Mouse (Mus musculus) CH12.LX (cell line): ENCODE measurements around the gene Ppil2. TPM values are rescaled to one million over a fixed set of nuclear protein-coding genes. Genes with fewer than 3 reads are reported as not detected.

Experiments used
- DNase-seq: peaks from one replicate; pipeline ENCODE4 v3.0.0-alpha.2; 2013; ENCODE audit errors: extremely low read depth
- H3K27ac ChIP-seq: 2 replicates; pipeline ENCODE4 v1.5.1; 2012; ENCODE audit warnings: low read depth, mild to moderate bottlenecking, control low read depth, moderate library complexity; ENCODE audit not compliant: insufficient read depth
- H3K27me3 ChIP-seq: replicated peaks from 2 replicates; pipeline ENCODE3; 2012; ENCODE audit warnings: inconsistent platforms
- H3K36me3 ChIP-seq, 2 experiments: replicated peaks in 1 of 2; 2 replicates each; pipeline versions ENCODE3 to v1.6.1; 2012; ENCODE audit warnings: inconsistent platforms in 1 of 2, low read length in 1 of 2, mild to moderate bottlenecking in 1 of 2, mixed read lengths in 1 of 2, moderate library complexity in 1 of 2; ENCODE audit not compliant: control insufficient read depth in 1 of 2, insufficient read depth in 1 of 2
- H3K4me1 ChIP-seq, 2 experiments: 2 replicates each; pipeline ENCODE4 v1.6.1; 2012; ENCODE audit warnings: inconsistent platforms in 1 of 2, moderate library complexity in 1 of 2; ENCODE audit not compliant: insufficient read depth in 2 of 2, control insufficient read depth in 1 of 2
- H3K4me2 ChIP-seq: 2 replicates; pipeline ENCODE4 v1.6.1; 2012; ENCODE audit warnings: low read depth, mild to moderate bottlenecking, control low read depth; ENCODE audit not compliant: poor library complexity, insufficient read depth, severe bottlenecking
- H3K4me3 ChIP-seq, 3 experiments: fragments of 150-350 bp in 1 of 3; sonication (generic) in 1 of 3; replicated peaks in 1 of 3; 2 replicates each; pipeline versions ENCODE3 to v1.5.1; 2011 to 2012; ENCODE audit warnings: low read depth in 2 of 3, low read length in 2 of 3, mild to moderate bottlenecking in 2 of 3, moderate library complexity in 2 of 3, control low read depth in 1 of 3, improper control_type of control experiment in 1 of 3, inconsistent platforms in 1 of 3, mixed read lengths in 1 of 3; ENCODE audit not compliant: poor library complexity in 1 of 3
- H3K79me2 ChIP-seq: replicated peaks from 2 replicates; pipeline ENCODE4 v1.6.1; 2012; ENCODE audit warnings: mild to moderate bottlenecking, moderate library complexity; ENCODE audit not compliant: control insufficient read depth, poor library complexity, insufficient read depth, severe bottlenecking; ENCODE audit errors: extremely low read depth
- H3K9ac ChIP-seq: 2 replicates; pipeline ENCODE4 v1.6.1; 2012; ENCODE audit warnings: low read depth, mild to moderate bottlenecking, control low read depth, moderate library complexity; ENCODE audit not compliant: insufficient read depth
- H3K9me3 ChIP-seq: replicated peaks from 2 replicates; pipeline ENCODE3; 2012; ENCODE audit warnings: low read length, inconsistent platforms, mixed read lengths
- BHLHE40 ChIP-seq: IDR thresholded peaks from 2 replicates; pipeline ENCODE4 v1.6.1; 2011; ENCODE audit warnings: mild to moderate bottlenecking, low read depth, low read length, improper control_type of control experiment
- CHD1 ChIP-seq: IDR thresholded peaks from 2 replicates; pipeline ENCODE4 v1.6.1; 2012; ENCODE audit warnings: low read depth, low read length, improper control_type of control experiment, inconsistent platforms
- CHD2 ChIP-seq: IDR thresholded peaks from 2 replicates; pipeline ENCODE4 v1.6.1; 2011; ENCODE audit warnings: low read length, improper control_type of control experiment
- CTCF ChIP-seq, 2 experiments: IDR thresholded peaks in 1 of 2; conservative IDR thresholded peaks in 1 of 2; 2 replicates each; pipeline ENCODE4 v1.5.1; 2011 to 2012; ENCODE audit warnings: low read depth in 2 of 2, low read length in 2 of 2, improper control_type of control experiment in 1 of 2, inconsistent platforms in 1 of 2, mild to moderate bottlenecking in 1 of 2, moderate library complexity in 1 of 2
- E2F4 ChIP-seq: IDR thresholded peaks from 2 replicates; pipeline ENCODE4 v1.6.1; 2011; ENCODE audit warnings: low read depth, low read length, improper control_type of control experiment; ENCODE audit not compliant: insufficient replicate concordance
- ELF1 ChIP-seq: IDR thresholded peaks from 2 replicates; pipeline ENCODE4 v1.6.1; 2014; ENCODE audit warnings: low read depth, mild to moderate bottlenecking, inconsistent platforms, low read length, improper control_type of control experiment
- EP300 ChIP-seq: IDR thresholded peaks from 2 replicates; pipeline ENCODE4 v1.6.1; 2011; ENCODE audit warnings: low read length, improper control_type of control experiment
- ETS1 ChIP-seq: conservative IDR thresholded peaks from 2 replicates; pipeline ENCODE4 v1.6.1; 2012; ENCODE audit warnings: low read depth, mild to moderate bottlenecking, inconsistent platforms, low read length, improper control_type of control experiment, moderate library complexity
- GABPA ChIP-seq: IDR thresholded peaks from 2 replicates; pipeline ENCODE4 v1.6.1; 2012; ENCODE audit warnings: low read depth, low read length, improper control_type of control experiment, inconsistent platforms; ENCODE audit not compliant: insufficient replicate concordance
- HCFC1 ChIP-seq: IDR thresholded peaks from 2 replicates; pipeline ENCODE4 v1.6.1; 2012; ENCODE audit warnings: low read depth, mild to moderate bottlenecking, inconsistent platforms, low read length, improper control_type of control experiment
- IRF4 ChIP-seq: IDR thresholded peaks from 2 replicates; pipeline ENCODE4 v1.6.1; 2014; ENCODE audit warnings: low read depth, mild to moderate bottlenecking, inconsistent platforms, low read length, improper control_type of control experiment
- JUN ChIP-seq: IDR thresholded peaks from 2 replicates; pipeline ENCODE4 v1.6.1; 2011; ENCODE audit warnings: low read depth, mild to moderate bottlenecking, low read length, improper control_type of control experiment, moderate library complexity; ENCODE audit not compliant: insufficient read depth
- JUND ChIP-seq: conservative IDR thresholded peaks from 2 replicates; pipeline ENCODE4 v1.6.1; 2011; ENCODE audit warnings: low read depth, low read length, improper control_type of control experiment
- KAT2A ChIP-seq: IDR thresholded peaks from 2 replicates; pipeline ENCODE4 v1.6.1; 2012; ENCODE audit warnings: low read length, improper control_type of control experiment, inconsistent platforms; ENCODE audit not compliant: insufficient replicate concordance
- MAFK ChIP-seq: IDR thresholded peaks from 2 replicates; pipeline ENCODE4 v1.6.1; 2011; ENCODE audit warnings: low read length, improper control_type of control experiment; ENCODE audit not compliant: insufficient replicate concordance
- MAX ChIP-seq: IDR thresholded peaks from 2 replicates; pipeline ENCODE4 v1.6.1; 2011; ENCODE audit warnings: low read length, improper control_type of control experiment
- MAZ ChIP-seq: IDR thresholded peaks from 2 replicates; pipeline ENCODE4 v1.6.1; 2012; ENCODE audit warnings: low read depth, mild to moderate bottlenecking, inconsistent platforms, low read length, improper control_type of control experiment, moderate library complexity
- MEF2A ChIP-seq: IDR thresholded peaks from 2 replicates; pipeline ENCODE4 v1.6.1; 2014; ENCODE audit warnings: low read depth, mild to moderate bottlenecking, inconsistent platforms, low read length, improper control_type of control experiment, borderline replicate concordance
- MXI1 ChIP-seq: IDR thresholded peaks from 2 replicates; pipeline ENCODE4 v1.6.1; 2011; ENCODE audit warnings: mild to moderate bottlenecking, low read depth, low read length, improper control_type of control experiment
- MYC ChIP-seq: IDR thresholded peaks from 2 replicates; pipeline ENCODE4 v1.6.1; 2011; ENCODE audit warnings: low read depth, mild to moderate bottlenecking, improper control_type of control experiment, low read length
- NELFE ChIP-seq: IDR thresholded peaks from 2 replicates; pipeline ENCODE4 v1.6.1; 2011; ENCODE audit warnings: low read depth, low read length, improper control_type of control experiment
- NRF1 ChIP-seq: IDR thresholded peaks from 2 replicates; pipeline ENCODE4 v1.6.1; 2014; ENCODE audit warnings: low read depth, mild to moderate bottlenecking, inconsistent platforms, low read length, improper control_type of control experiment, moderate library complexity
- PAX5 ChIP-seq: IDR thresholded peaks from 2 replicates; pipeline ENCODE4 v1.6.1; 2012; ENCODE audit warnings: low read length, inconsistent platforms, mixed read lengths
- POLR2A ChIP-seq: IDR thresholded peaks from 2 replicates; pipeline ENCODE4 v1.6.1; 2011; ENCODE audit warnings: low read depth, mild to moderate bottlenecking, improper control_type of control experiment, low read length
- POLR2AphosphoS2 ChIP-seq: IDR thresholded peaks from 2 replicates; pipeline ENCODE4 v1.6.1; 2011; ENCODE audit warnings: low read depth, low read length, improper control_type of control experiment
- RAD21 ChIP-seq: IDR thresholded peaks from 2 replicates; pipeline ENCODE4 v1.6.1; 2011; ENCODE audit warnings: low read depth, mild to moderate bottlenecking, low read length, improper control_type of control experiment, moderate library complexity
- RCOR1 ChIP-seq: conservative IDR thresholded peaks from 2 replicates; pipeline ENCODE4 v1.6.1; 2012; ENCODE audit warnings: low read depth, mild to moderate bottlenecking, inconsistent platforms, low read length, improper control_type of control experiment
- SMC3 ChIP-seq: IDR thresholded peaks from 2 replicates; pipeline ENCODE4 v1.6.1; 2011; ENCODE audit warnings: low read depth, low read length, improper control_type of control experiment
- TBP ChIP-seq: conservative IDR thresholded peaks from 2 replicates; pipeline ENCODE4 v1.6.1; 2011; ENCODE audit warnings: low read depth, low read length, improper control_type of control experiment
- TCF12 ChIP-seq: IDR thresholded peaks from 2 replicates; pipeline ENCODE4 v1.6.1; 2014; ENCODE audit warnings: low read depth, mild to moderate bottlenecking, inconsistent platforms, low read length, improper control_type of control experiment
- UBTF ChIP-seq: IDR thresholded peaks from 2 replicates; pipeline ENCODE4 v1.6.1; 2012; ENCODE audit warnings: low read depth, mild to moderate bottlenecking, inconsistent platforms, low read length, improper control_type of control experiment, moderate library complexity
- USF1 ChIP-seq: IDR thresholded peaks from 2 replicates; pipeline ENCODE4 v1.6.1; 2014; ENCODE audit warnings: low read depth, mild to moderate bottlenecking, inconsistent platforms, low read length, improper control_type of control experiment
- USF2 ChIP-seq: conservative IDR thresholded peaks from 2 replicates; pipeline ENCODE4 v1.6.1; 2011; ENCODE audit warnings: low read depth, low read length, improper control_type of control experiment
- ZC3H11A ChIP-seq: IDR thresholded peaks from 2 replicates; pipeline ENCODE4 v1.6.1; 2012; ENCODE audit warnings: low read depth, mild to moderate bottlenecking, inconsistent platforms, low read length, improper control_type of control experiment
- ZKSCAN1 ChIP-seq: IDR thresholded peaks from 2 replicates; pipeline ENCODE4 v1.6.1; 2012; ENCODE audit warnings: low read depth, inconsistent platforms, low read length, improper control_type of control experiment, borderline replicate concordance
- ZMIZ1 ChIP-seq: IDR thresholded peaks from 2 replicates; pipeline ENCODE4 v1.6.1; 2012; ENCODE audit warnings: low read depth, mild to moderate bottlenecking, inconsistent platforms, low read length, improper control_type of control experiment
- ZNF384 ChIP-seq: IDR thresholded peaks from 2 replicates; pipeline ENCODE4 v1.6.1; 2012; ENCODE audit warnings: low read depth, low read length, improper control_type of control experiment, inconsistent platforms
- dilution Hi-C: fragments of 300-500 bp; cut with MboI; formaldehyde crosslinking; loops from 2 replicates; pipeline ENCODE4 v1.14.3; 2020; ENCODE audit warnings: low sequenced_read_pairs; ENCODE audit not compliant: extremely low pct_unique_long_range_greater_than_20kb, extremely low pct_ligation_motif_present
- in situ Hi-C: fragments of 300-500 bp; cut with MboI; formaldehyde crosslinking; loops from 3 replicates; pipeline ENCODE4 v1.14.3; 2019; ENCODE audit warnings: low sequenced_read_pairs, low pct_ligation_motif_present, low pct_unique_long_range_greater_than_20kb, mixed read lengths
- polyA plus RNA-seq: library from polyadenylated mRNA; unstranded; fragments of >175 nt; gene quantifications from 2 replicates; pipeline ENCODE4 v1.2.1, GENCODE M21; 2012; ENCODE audit warnings: low read depth; ENCODE audit not compliant: insufficient read length
- total RNA-seq, 2 experiments: library from RNA; depleted of rRNA; stranded (reverse); fragments of 300-350 nt in 1 of 2; fragments of >200 nt in 1 of 2; gene quantifications; 2 replicates each; pipeline ENCODE4 v1.2.3; 2012 to 2014

Ppil2 gene
- total and polyA plus RNA-seq, 3 experiments = 82.9 to 102 (median 90.1) TPM

DNA sequence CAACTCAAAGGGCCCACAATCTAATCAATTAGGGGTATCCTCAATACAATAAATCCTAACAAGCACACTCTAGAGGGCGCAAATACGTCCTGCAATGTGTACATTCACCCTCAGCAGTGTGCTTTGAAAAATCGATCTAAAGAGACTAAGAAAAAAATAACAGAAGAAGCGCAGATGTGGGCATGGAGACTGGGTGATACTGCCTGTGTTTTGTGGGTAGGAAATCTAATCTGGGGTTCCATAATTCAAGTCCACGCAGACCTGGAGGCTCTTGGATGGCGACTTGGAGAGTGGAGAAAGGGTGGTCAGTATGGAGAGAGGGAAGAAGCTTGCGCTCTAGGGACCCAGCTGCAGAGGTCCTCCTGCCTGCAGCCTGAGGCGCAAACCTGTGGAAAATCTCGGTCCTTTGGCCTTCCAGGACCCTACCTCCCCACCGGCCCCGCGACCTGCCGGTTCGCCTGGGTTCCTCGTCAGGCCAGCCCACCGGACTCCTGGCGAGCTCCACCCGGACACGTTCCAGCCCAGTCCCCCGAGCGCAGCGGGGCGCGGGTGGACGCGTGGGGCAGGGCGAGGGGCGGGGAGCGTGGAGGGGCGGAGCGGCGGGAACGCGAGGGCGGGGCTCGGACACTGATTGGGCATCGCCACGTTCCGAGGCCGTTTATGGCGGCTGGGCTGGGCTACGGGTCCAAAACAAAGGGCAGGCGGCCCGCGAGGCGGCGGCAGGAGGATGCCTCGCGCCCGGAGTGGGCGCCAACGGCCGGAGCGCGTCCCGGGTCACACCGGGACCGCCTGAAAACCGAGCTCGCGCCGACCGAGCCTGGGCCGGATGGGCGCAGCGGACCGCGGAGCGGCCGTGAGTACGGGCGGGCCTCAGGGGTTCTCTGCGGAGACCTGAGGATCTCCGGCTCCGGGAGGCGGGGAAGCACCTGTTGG is 41.3 kb downstream of the Ppil2 start, which contains the start of gene Ypel1:
Gene Ypel1, plus strand, starts transcription at position 186 of the 933 bp plus-strand sequence.
- no peaks in the 10 kb centered on the region for H3K79me2 ChIP-seq
- peak within 1 kb of the TSS; percentile 55 to 66 (median 62) for H3K4me3 ChIP-seq
- dilution Hi-C loops = no loop called here
- H3K9ac ChIP-seq = peak within 1 kb of the TSS; percentile 69
- no peaks in the 10 kb centered on the region for H3K36me3 ChIP-seq
- peak within 1 kb of the TSS; percentile 79 for H3K4me2 ChIP-seq
- H3K27ac ChIP-seq = no peak within 1 kb of the TSS
- in situ Hi-C loops = loop anchor here (10.0 kb wide), 1 partner anchor 145 kb away; no protein-coding TSS in a partner anchor
- peaks cover 43% of the 10 kb centered on the region for H3K27me3 ChIP-seq
- H3K4me1 ChIP-seq = peaks cover 9 to 16% of the 10 kb centered on the region in 2 experiments
- DNase-seq = peak; percentile 45
- peaks cover 5% of the 10 kb centered on the region for H3K9me3 ChIP-seq
- TF ChIP-seq GABPA = no peak
- no peak for TF ChIP-seq ZC3H11A
- TF ChIP-seq MEF2A = no peak
- no peak for TF ChIP-seq MAFK
- peak; percentile 41; the same call in 1 of the 2 replicates for TF ChIP-seq TCF12
- peak; percentile 36; the same call in 1 of the 2 replicates for TF ChIP-seq CHD2
- peak; percentile 21 for TF ChIP-seq RAD21
- TF ChIP-seq HCFC1 = peak; percentile 27; the same call in 1 of the 2 replicates
- no peak for TF ChIP-seq TBP
- no peak for TF ChIP-seq CHD1
- no peak; the same call in 1 of the 2 replicates for TF ChIP-seq ZNF384
- peak; percentile 62; the same call in 1 of the 2 replicates for TF ChIP-seq MAX
- TF ChIP-seq POLR2AphosphoS2 = no peak
- TF ChIP-seq USF1 = no peak
- TF ChIP-seq IRF4 = 0 out of 2 replicates have a peak, but pooled peaks have one; percentile 37
- no peak for TF ChIP-seq JUND
- TF ChIP-seq PAX5 = no peak
- TF ChIP-seq MYC = 0 out of 2 replicates have a peak, but pooled peaks have one; percentile 40
- no peak for TF ChIP-seq EP300
- TF ChIP-seq KAT2A = 0 out of 2 replicates have a peak, but pooled peaks have one; percentile 45
- no peak for TF ChIP-seq ZKSCAN1
- TF ChIP-seq USF2 = no peak
- no peak for TF ChIP-seq BHLHE40
- TF ChIP-seq NELFE = peak; percentile 17; the same call in 1 of the 2 replicates
- TF ChIP-seq MXI1 = peak; percentile 88
- TF ChIP-seq ZMIZ1 = peak; percentile 71; the same call in 1 of the 2 replicates
- TF ChIP-seq CTCF (conservative IDR thresholded peaks at IDR 0.05 in 1 of 2, IDR thresholded peaks at IDR 0.05 in 1 of 2; ENCODE audit: low read depth in 2 of 2, low read length in 2 of 2) = peak in 1 of 2 experiments; percentile 72; a peak in 2 of 4 replicates
- TF ChIP-seq RCOR1 = no peak
- TF ChIP-seq NRF1 = no peak
- TF ChIP-seq ETS1 = no peak
- 0 out of 2 replicates have a peak, but pooled peaks have one; percentile 34 for TF ChIP-seq ELF1
- no peak for TF ChIP-seq E2F4
- no peak for TF ChIP-seq JUN
- no peak for TF ChIP-seq SMC3
- peak; percentile 94 for TF ChIP-seq UBTF
- TF ChIP-seq MAZ = peak; percentile 80; the same call in 1 of the 2 replicates
- TF ChIP-seq POLR2A = peak; percentile 43; the same call in 1 of the 2 replicates
